Mouse (Mus musculus): ENCODE data around the gene Qars. TPM values are rescaled to one million over a fixed set of nuclear protein-coding genes. Genes with fewer than 3 reads are reported as not detected.

Gene Qars
- polyA plus RNA-seq (2014; fragmentation: Illumina TruSeq; extraction: RNeasy Lipid Tissue Mini Kit (QIAGEN cat#74804); ENCODE audit: low read depth, low replicate concordance): 103 TPM

DNA sequence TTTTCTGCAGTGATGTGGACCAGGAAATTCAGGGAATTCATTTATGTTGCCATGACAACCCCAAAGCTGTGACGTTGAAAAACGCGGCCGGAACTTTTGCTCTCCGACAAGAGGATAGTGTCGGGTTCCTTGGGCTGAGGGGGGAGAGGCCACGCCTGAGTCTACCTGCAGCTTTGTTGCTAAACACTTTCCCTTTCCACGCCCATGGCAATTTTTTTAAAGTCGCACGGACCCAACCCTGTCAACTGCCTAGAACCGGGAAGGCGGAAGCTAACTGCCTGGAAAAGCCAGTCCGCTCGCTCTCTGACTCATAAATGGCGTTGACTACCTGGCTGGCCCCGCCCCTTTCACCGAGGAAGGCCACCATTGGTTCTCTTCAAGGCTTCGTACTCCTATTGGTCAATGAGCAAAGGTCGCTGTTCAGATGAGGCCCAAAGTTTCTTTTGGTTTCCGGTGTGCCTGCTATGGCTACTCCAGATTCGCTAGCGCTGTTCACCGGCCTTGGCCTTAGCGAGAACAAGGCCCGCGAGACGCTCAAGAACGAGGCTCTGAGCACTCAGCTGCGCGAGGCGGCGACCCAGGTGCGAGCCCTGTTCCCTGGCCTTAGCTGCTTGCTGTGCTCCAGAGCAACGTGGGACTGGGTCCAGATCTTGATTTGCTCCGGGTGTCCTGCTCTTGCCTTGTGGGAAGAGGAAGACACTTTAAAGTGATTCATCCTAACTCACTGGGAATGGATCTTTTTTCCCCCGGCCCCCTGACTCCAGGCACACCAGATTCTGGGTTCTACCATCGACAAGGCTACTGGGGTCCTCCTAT is at the start of gene Qars:
Qars (plus strand) TSS at position 88 of the 816 bp plus-strand sequence.

GRCm38 (mm10) chr9:108460319-108461178 is 47.0 kb upstream of the Qars start, which contains the start of gene Ccdc71:
Gene Ccdc71 (plus strand): TSS chr9:108460527.

GRCm38 (mm10) chr9:108461181-108461631 is 46.3 kb upstream of the Qars start, which contains the start of gene Klhdc8b:
Gene Klhdc8b (minus strand): TSS chr9:108461581.

GRCm38 (mm10) chr9:108479721-108480351 is 27.7 kb upstream of the Qars start, which contains the start of gene Lamb2:
Gene Lamb2 (plus strand): TSS chr9:108479736.

DNA sequence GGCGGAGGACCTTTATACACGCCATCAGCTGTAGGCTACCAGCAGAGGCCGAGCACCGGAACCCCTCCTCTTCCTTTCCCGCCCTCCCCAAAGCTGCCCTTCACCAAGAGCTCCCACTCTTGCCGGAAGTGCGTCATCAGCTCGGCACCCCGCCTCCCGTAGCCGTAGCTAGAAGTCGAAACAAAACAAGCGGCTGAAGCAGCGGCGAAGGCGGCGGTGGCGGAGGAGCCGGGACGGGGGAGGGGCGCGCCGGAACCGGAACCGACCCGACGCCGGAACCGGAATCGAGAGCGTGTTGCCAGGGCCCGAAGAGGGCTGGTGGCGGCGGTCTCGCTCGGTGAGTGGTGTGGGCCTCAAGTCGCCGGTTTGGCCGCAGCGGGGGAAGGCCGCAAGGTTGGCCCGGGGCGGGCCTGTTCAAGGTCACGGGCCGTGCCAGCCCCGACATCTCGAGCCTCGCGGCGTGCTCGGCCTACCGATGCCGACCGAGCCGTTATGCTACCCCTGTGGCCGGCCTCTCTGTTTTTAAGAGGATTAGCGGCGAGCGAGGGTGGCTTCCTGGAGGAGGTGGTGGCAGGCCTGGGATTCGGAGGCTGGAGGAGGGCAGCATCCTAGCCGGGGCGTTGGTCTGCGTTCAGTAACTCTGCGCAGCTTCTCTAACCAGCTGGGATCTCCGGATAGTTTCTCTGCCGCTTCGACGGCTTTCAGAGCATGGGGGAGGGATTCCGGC is 16.8 kb upstream of the Qars start, which contains the start of gene Usp19:
Usp19 (plus strand) TSS at position 44 of the 727 bp plus-strand sequence.

DNA sequence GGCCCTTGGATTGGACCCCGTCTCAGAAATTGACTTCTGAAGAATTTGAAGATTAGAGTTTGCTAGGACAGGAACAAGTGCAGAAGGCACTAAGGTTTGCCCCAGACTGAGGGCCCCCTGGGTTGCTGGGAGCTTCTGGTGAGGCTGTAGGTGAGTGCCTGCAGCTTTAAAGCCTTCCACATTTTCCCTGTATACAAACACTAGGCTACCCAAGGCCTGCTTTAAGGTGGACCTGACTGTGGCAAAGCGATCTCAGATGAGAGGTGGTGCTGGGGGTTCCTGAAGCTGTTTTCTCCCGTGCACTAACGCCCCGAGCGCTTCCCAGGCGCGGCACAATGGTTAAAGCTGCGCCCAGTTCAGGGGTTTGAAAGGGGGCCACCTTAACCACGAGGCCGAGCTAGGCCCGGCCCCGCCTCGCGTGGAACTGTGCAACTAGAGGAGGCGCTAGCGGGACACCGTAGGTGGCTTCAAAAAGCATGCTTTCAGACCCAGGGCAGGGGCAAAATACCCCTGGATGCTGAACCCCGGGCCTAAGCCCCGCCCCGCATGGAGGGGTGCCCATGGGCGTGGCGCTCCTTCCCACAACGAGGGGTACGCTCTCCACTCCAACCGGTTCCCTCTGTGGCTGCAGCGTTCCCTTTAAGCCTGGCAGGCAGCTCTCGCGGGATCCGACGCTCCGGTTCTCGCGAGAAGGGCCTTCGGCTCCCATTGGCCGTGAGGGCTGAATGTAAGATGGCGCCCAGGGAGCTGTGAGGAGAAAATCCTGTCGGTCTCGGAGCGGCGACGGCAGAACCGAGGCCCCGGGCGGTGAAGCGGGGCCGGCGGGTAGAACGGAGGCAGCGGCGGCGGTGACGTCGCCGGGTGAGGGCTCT is 9.1 kb downstream of the Qars start, which contains the start of gene Qrich1:
Qrich1 (plus strand) TSS at position 427 of the 872 bp plus-strand sequence.

DNA sequence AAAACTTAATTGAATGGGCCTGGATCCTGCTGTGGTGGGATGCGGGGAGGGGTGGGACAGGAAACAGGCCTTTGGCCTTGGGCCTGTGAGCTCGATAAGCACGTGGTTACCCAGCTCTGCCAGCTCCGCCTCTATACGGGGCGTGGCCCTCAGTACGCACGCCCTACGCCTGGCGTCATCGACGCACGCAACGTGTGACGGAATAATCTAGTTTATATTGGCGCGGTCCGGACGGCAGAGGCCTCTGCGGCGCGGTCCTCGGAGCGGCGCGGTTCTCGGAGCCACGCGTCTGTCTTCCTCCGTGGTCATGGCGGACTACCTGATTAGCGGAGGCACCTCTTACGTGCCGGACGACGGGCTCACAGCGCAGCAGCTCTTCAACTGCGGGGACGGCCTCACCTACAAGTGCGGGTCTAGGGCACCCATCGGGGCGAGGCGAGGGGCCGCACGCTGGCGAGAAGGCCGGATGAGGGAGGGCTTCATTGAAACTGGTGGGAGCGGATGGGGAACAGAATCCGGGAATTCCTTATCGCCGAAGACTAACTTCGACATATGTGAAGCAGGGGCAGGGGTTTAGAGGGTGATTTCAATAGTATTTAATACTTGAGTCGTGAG is 52.8 kb downstream of the Qars start, which contains the start of gene Impdh2:
Impdh2 (plus strand) TSS at position 60 of the 615 bp plus-strand sequence.

Other genes starting within 250 kb of the Qars start
- 38.0 TPM for gene Dag1, start 243.7 kb upstream of the Qars start, polyA plus RNA-seq (2014; fragmentation: Illumina TruSeq; extraction: RNeasy Lipid Tissue Mini Kit (QIAGEN cat#74804); ENCODE audit: low read depth, low replicate concordance)
- gene Nicn1, start 217.3 kb upstream of the Qars start, polyA plus RNA-seq (2014; fragmentation: Illumina TruSeq; extraction: RNeasy Lipid Tissue Mini Kit (QIAGEN cat#74804); ENCODE audit: low read depth, low replicate concordance): 13.2 TPM
- 4.4 TPM for gene Amt, start 210.9 kb upstream of the Qars start, polyA plus RNA-seq (2014; fragmentation: Illumina TruSeq; extraction: RNeasy Lipid Tissue Mini Kit (QIAGEN cat#74804); ENCODE audit: low read depth, low replicate concordance)
- 568 TPM for gene Rhoa, start 201.6 kb upstream of the Qars start, polyA plus RNA-seq (2014; fragmentation: Illumina TruSeq; extraction: RNeasy Lipid Tissue Mini Kit (QIAGEN cat#74804); ENCODE audit: low read depth, low replicate concordance)
- gene Tcta, start 201.5 kb upstream of the Qars start, polyA plus RNA-seq (2014; fragmentation: Illumina TruSeq; extraction: RNeasy Lipid Tissue Mini Kit (QIAGEN cat#74804); ENCODE audit: low read depth, low replicate concordance): 19.7 TPM
- 14.4 TPM for gene Gpx1, start 168.8 kb upstream of the Qars start, polyA plus RNA-seq (2014; fragmentation: Illumina TruSeq; extraction: RNeasy Lipid Tissue Mini Kit (QIAGEN cat#74804); ENCODE audit: low read depth, low replicate concordance)
- 72.3 TPM for gene Usp4, start 159.9 kb upstream of the Qars start, polyA plus RNA-seq (2014; fragmentation: Illumina TruSeq; extraction: RNeasy Lipid Tissue Mini Kit (QIAGEN cat#74804); ENCODE audit: low read depth, low replicate concordance)
- 1.5 TPM for gene 1700102P08Rik, start 114.9 kb upstream of the Qars start, polyA plus RNA-seq (2014; fragmentation: Illumina TruSeq; extraction: RNeasy Lipid Tissue Mini Kit (QIAGEN cat#74804); ENCODE audit: low read depth, low replicate concordance)
- not detected for gene Ccdc36, start 79.2 kb upstream of the Qars start, polyA plus RNA-seq (2014; fragmentation: Illumina TruSeq; extraction: RNeasy Lipid Tissue Mini Kit (QIAGEN cat#74804); ENCODE audit: low read depth, low replicate concordance)
- gene BC048562, start 71.2 kb upstream of the Qars start, polyA plus RNA-seq (2014; fragmentation: Illumina TruSeq; extraction: RNeasy Lipid Tissue Mini Kit (QIAGEN cat#74804); ENCODE audit: low read depth, low replicate concordance): not detected
- 4.0 TPM for gene Ccdc71, start 47.2 kb upstream of the Qars start, polyA plus RNA-seq (2014; fragmentation: Illumina TruSeq; extraction: RNeasy Lipid Tissue Mini Kit (QIAGEN cat#74804); ENCODE audit: low read depth, low replicate concordance)
- gene Klhdc8b, start 46.1 kb upstream of the Qars start, polyA plus RNA-seq (2014; fragmentation: Illumina TruSeq; extraction: RNeasy Lipid Tissue Mini Kit (QIAGEN cat#74804); ENCODE audit: low read depth, low replicate concordance): 1.5 TPM
- 5.1 TPM for gene Lamb2, start 28.0 kb upstream of the Qars start, polyA plus RNA-seq (2014; fragmentation: Illumina TruSeq; extraction: RNeasy Lipid Tissue Mini Kit (QIAGEN cat#74804); ENCODE audit: low read depth, low replicate concordance)
- 12.2 TPM for gene Usp19, start 17.1 kb upstream of the Qars start, polyA plus RNA-seq (2014; fragmentation: Illumina TruSeq; extraction: RNeasy Lipid Tissue Mini Kit (QIAGEN cat#74804); ENCODE audit: low read depth, low replicate concordance)
- 57.5 TPM for gene Qrich1, start 9.1 kb downstream of the Qars start, polyA plus RNA-seq (2014; fragmentation: Illumina TruSeq; extraction: RNeasy Lipid Tissue Mini Kit (QIAGEN cat#74804); ENCODE audit: low read depth, low replicate concordance)
- 31.5 TPM for gene Impdh2, start 52.6 kb downstream of the Qars start, polyA plus RNA-seq (2014; fragmentation: Illumina TruSeq; extraction: RNeasy Lipid Tissue Mini Kit (QIAGEN cat#74804); ENCODE audit: low read depth, low replicate concordance)
- 2.2 TPM for gene Ndufaf3, start 59.7 kb downstream of the Qars start, polyA plus RNA-seq (2014; fragmentation: Illumina TruSeq; extraction: RNeasy Lipid Tissue Mini Kit (QIAGEN cat#74804); ENCODE audit: low read depth, low replicate concordance)
- 3.3 TPM for gene Dalrd3, start 62.2 kb downstream of the Qars start, polyA plus RNA-seq (2014; fragmentation: Illumina TruSeq; extraction: RNeasy Lipid Tissue Mini Kit (QIAGEN cat#74804); ENCODE audit: low read depth, low replicate concordance)
- 1.4 TPM for gene Wdr6, start 71.0 kb downstream of the Qars start, polyA plus RNA-seq (2014; fragmentation: Illumina TruSeq; extraction: RNeasy Lipid Tissue Mini Kit (QIAGEN cat#74804); ENCODE audit: low read depth, low replicate concordance)
- gene P4htm, start 90.0 kb downstream of the Qars start, polyA plus RNA-seq (2014; fragmentation: Illumina TruSeq; extraction: RNeasy Lipid Tissue Mini Kit (QIAGEN cat#74804); ENCODE audit: low read depth, low replicate concordance): not detected
- 70.6 TPM for gene Arih2, start 141.7 kb downstream of the Qars start, polyA plus RNA-seq (2014; fragmentation: Illumina TruSeq; extraction: RNeasy Lipid Tissue Mini Kit (QIAGEN cat#74804); ENCODE audit: low read depth, low replicate concordance)
- 204 TPM for gene Slc25a20, start 154.4 kb downstream of the Qars start, polyA plus RNA-seq (2014; fragmentation: Illumina TruSeq; extraction: RNeasy Lipid Tissue Mini Kit (QIAGEN cat#74804); ENCODE audit: low read depth, low replicate concordance)
- 248 TPM for gene Prkar2a, start 181.6 kb downstream of the Qars start, polyA plus RNA-seq (2014; fragmentation: Illumina TruSeq; extraction: RNeasy Lipid Tissue Mini Kit (QIAGEN cat#74804); ENCODE audit: low read depth, low replicate concordance)

Data from sigmoid colon, adult 10 weeks (tissue).